Mouse (Mus musculus) hindbrain, embryonic 16.5 days (tissue): ENCODE measurements around the gene Wt1. TPM values are rescaled to one million over a fixed set of nuclear protein-coding genes. Genes with fewer than 3 reads are reported as not detected.
A peak's percentile ranks its signal among the peaks of the same experiment; 100 is the strongest.

Experiments used
- ATAC-seq: fragments of 200-750 bp; cut with Nextera tagmentation; 2 replicates; pipeline ENCODE4 v1.8.0; 2017; ENCODE audit warnings: moderate TSS enrichment, moderate library complexity
- H3K27ac ChIP-seq: fragments of 300-500 bp; sonication (generic); 2 replicates; pipeline ENCODE4 v1.5.1; 2014; ENCODE audit warnings: low read depth, mild to moderate bottlenecking, control low read depth, low read length, moderate library complexity
- H3K27me3 ChIP-seq: fragments of 300-500 bp; sonication (generic); replicated peaks from 2 replicates; pipeline ENCODE4 v1.6.1; 2014; ENCODE audit warnings: low read length; ENCODE audit not compliant: control insufficient read depth, insufficient read depth
- H3K36me3 ChIP-seq: fragments of 300-500 bp; sonication (generic); 2 replicates; pipeline ENCODE4 v1.6.1; 2014; ENCODE audit warnings: mild to moderate bottlenecking, low read length, moderate library complexity, mixed read lengths; ENCODE audit not compliant: control insufficient read depth, insufficient read depth
- H3K4me1 ChIP-seq: fragments of 300-500 bp; sonication (generic); 2 replicates; pipeline ENCODE4 v1.6.1; 2014; ENCODE audit warnings: low read depth, low read length; ENCODE audit not compliant: control insufficient read depth, insufficient read depth
- H3K4me2 ChIP-seq: fragments of 300-500 bp; sonication (generic); 2 replicates; pipeline ENCODE4 v1.6.1; 2014; ENCODE audit warnings: mild to moderate bottlenecking, low read length, control low read depth, moderate library complexity
- H3K4me3 ChIP-seq: fragments of 300-500 bp; sonication (generic); 2 replicates; pipeline ENCODE4 v1.5.1; 2014; ENCODE audit warnings: mild to moderate bottlenecking, low read length, control low read depth, moderate library complexity
- H3K9ac ChIP-seq: fragments of 300-500 bp; sonication (generic); 2 replicates; pipeline ENCODE4 v1.6.1; 2014; ENCODE audit warnings: low read depth, mild to moderate bottlenecking, control low read depth, low read length, moderate library complexity
- H3K9me3 ChIP-seq: fragments of 300-500 bp; sonication (generic); 2 replicates; pipeline ENCODE4 v1.6.1; 2014; ENCODE audit warnings: mild to moderate bottlenecking, low read length, moderate library complexity; ENCODE audit not compliant: control insufficient read depth
- WGBS: fragments of 180-500 bp; shearing (Covaris S2); extraction: QIAGEN DNeasy Blood & Tissue Kit; methylation state at CpG from one replicate; pipeline ENCODE4 v1.1.7; 2014; 5-methylcytosine and 5-hydroxymethylcytosine counted together
- polyA plus RNA-seq: library from polyadenylated mRNA; unstranded; fragments of >200 nt; fragmentation: Nextera tagmentation; extraction: Ambion mirVana; gene quantifications from 2 replicates; pipeline ENCODE4 v1.2.1, GENCODE M21; 2015

Wt1 gene
- polyA plus RNA-seq, 1 experiment from 2014 or later, result 0.75 TPM

GRCm38 (mm10) chr2:105130351-105131060, 4.2 kb downstream of the Wt1 start:
- Histone ChIP-seq H3K9ac (no peak overlapping the region), H3K27me3 (peaks cover 68% of the 10 kb centered on the region), H3K4me2 (no peak overlapping the region), H3K4me1 (peaks cover 6% of the 10 kb centered on the region; the same call in 1 of the 2 replicates), H3K27ac (no peak overlapping the region), H3K36me3 (no peaks in the 10 kb centered on the region), H3K9me3 (no peaks in the 10 kb centered on the region), H3K4me3 (no peak overlapping the region)
- 1% methylated on average over 32 of the region's 32 CpGs for WGBS
- 0 out of 2 replicates have a peak, but pooled peaks have one; percentile 1 for ATAC-seq

- 7% methylated on average over 12 of the region's 12 CpGs for WGBS
- Histone ChIP-seq H3K4me2 (no peak overlapping the region), H3K4me1 (peaks cover 6% of the 10 kb centered on the region; the same call in 1 of the 2 replicates), H3K27me3 (peaks cover 69% of the 10 kb centered on the region), H3K36me3 (no peaks in the 10 kb centered on the region), H3K4me3 (no peak overlapping the region), H3K9ac (no peak overlapping the region), H3K9me3 (no peaks in the 10 kb centered on the region), H3K27ac (no peak overlapping the region)
- no peak for ATAC-seq
Observed at GRCm38 (mm10) chr2:105131061-105131810, 4.9 kb downstream of the Wt1 start.

DNA sequence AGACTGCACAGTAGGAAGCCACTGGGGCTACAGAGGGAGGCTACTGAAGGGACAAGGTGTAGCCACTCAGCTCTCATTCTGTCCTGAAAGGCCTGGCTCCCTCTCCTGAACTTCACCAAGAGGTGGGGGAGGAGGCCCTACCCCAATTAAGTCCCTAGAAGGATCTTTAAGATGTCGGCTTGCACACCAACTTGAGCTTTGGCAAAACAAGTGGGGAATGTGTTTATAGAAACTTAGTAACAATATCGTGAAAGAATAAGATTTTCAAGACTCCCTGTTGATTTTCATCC, 5.4 kb downstream of the Wt1 start:
- Histone ChIP-seq H3K4me1 (peaks cover 4% of the 10 kb centered on the region; the same call in 1 of the 2 replicates), H3K36me3 (no peaks in the 10 kb centered on the region), H3K4me2 (no peak overlapping the region), H3K27me3 (peaks cover 71% of the 10 kb centered on the region), H3K27ac (no peak overlapping the region), H3K4me3 (no peak overlapping the region), H3K9ac (no peak overlapping the region), H3K9me3 (no peaks in the 10 kb centered on the region)
- no peak for ATAC-seq
- WGBS, result 5% methylated on average over 2 of the region's 2 CpGs

DNA sequence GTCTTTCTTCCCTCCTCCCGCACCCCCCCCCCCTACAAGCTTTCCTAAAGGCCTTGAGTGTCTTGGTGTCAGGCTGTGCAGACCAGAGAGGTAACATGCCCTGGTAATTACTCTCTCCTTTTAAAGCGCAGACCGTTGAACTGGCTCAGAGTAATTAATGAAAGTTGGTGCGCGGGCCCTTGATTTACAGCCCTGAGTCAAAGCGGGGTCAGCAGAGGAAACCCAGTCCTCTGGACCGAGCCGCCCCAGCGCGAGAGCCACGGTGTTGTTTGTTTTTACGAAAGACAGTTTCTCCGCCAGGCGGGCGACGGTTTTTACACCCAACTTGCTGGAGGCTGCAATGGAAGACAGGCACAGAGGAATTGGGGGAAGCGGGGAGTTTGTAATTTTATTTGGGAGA, 6.0 kb downstream of the Wt1 start:
- no peaks in the 10 kb centered on the region for H3K36me3 ChIP-seq

GRCm38 (mm10) chr2:105132933-105133795, 6.8 kb downstream of the Wt1 start:
- 2% methylated on average over 43 of the region's 43 CpGs for whole genome bisulfite sequencing
- no peak overlapping the region for H3K27ac ChIP-seq

More for the DNA sequence above, 6.0 kb downstream of the Wt1 start:
- no peak overlapping the region for H3K9ac ChIP-seq
- no peaks in the 10 kb centered on the region for H3K9me3 ChIP-seq
- no peak for ATAC-seq
- H3K4me3 ChIP-seq, result no peak overlapping the region
- WGBS, result under 1% methylated on average over 17 of the region's 17 CpGs
- H3K4me2 ChIP-seq, result no peak overlapping the region
- no peak overlapping the region for H3K27ac ChIP-seq
- no peaks in the 10 kb centered on the region for H3K4me1 ChIP-seq
- H3K27me3 ChIP-seq, result peaks cover 71% of the 10 kb centered on the region

DNA sequence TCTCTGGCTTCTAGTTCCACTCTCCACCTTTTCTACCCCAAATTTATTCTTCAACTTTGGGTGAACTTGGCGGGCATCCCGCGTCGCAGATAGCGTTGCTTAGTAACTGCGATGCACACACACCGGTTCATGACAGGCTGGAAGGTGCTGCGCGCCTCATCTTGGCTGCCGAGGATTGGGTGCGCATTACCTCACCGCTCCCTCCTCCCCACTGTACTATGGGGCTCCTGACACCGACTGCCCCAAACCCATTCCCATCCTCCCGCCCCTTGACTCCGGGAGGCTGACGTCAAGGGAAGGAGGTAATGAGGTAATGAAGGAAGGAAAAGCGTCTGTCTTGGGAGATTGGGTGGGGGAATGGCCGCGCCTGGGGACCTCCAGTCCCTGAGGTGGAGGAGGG, 8.0 kb downstream of the Wt1 start:
- peaks cover 74% of the 10 kb centered on the region for H3K27me3 ChIP-seq
- no peak overlapping the region for H3K4me3 ChIP-seq
- no peaks in the 10 kb centered on the region for H3K36me3 ChIP-seq
- H3K4me1 ChIP-seq, result no peaks in the 10 kb centered on the region
- under 1% methylated on average over 18 of the region's 19 CpGs for WGBS
- peak; percentile 68; the same call in 1 of the 2 replicates for ATAC-seq
- H3K9me3 ChIP-seq, result no peaks in the 10 kb centered on the region
- H3K9ac ChIP-seq, result no peak overlapping the region
- H3K27ac ChIP-seq, result no peak overlapping the region
- peak overlapping the region; percentile 16; the same call in 1 of the 2 replicates for H3K4me2 ChIP-seq

More at GRCm38 (mm10) chr2:105132933-105133795, 6.8 kb downstream of the Wt1 start:
- peaks cover 76% of the 10 kb centered on the region for H3K27me3 ChIP-seq
- H3K4me3 ChIP-seq, result no peak overlapping the region
- no peaks in the 10 kb centered on the region for H3K36me3 ChIP-seq
- H3K4me2 ChIP-seq, result no peak overlapping the region
- H3K9me3 ChIP-seq, result no peaks in the 10 kb centered on the region
- ATAC-seq, result no peak
- no peak overlapping the region for H3K9ac ChIP-seq
- H3K4me1 ChIP-seq, result no peaks in the 10 kb centered on the region

DNA sequence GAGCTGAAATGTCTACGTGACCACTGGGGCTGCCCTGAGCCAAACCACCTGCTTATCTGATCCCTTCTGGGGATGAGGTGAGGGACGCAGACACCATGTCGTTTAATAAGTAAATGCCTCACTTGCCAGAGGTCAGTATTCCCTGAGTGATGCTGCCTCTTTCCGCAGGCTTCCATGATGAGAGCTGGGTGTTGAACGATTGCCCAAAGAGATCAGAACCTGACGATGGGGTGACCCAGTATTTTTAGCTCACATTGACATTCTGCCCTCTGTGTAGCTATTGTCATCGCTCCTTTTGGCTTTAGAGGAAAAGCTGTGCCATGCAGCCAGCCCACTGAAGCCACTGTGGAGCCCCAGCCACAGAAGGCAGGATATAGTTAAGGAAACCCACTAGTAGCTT, 13.1 kb downstream of the Wt1 start:
- WGBS, result 81% methylated on average over 7 of the region's 7 CpGs
- H3K9ac ChIP-seq, result no peak overlapping the region
- ATAC-seq, result no peak

GRCm38 (mm10) chr2:105141371-105141770, 15.0 kb downstream of the Wt1 start:
- no peaks in the 10 kb centered on the region for H3K36me3 ChIP-seq
- WGBS, result 64% methylated on average over 7 of the region's 7 CpGs

More for the DNA sequence above, 13.1 kb downstream of the Wt1 start:
- H3K9me3 ChIP-seq, result no peaks in the 10 kb centered on the region
- H3K27ac ChIP-seq, result no peak overlapping the region
- peaks cover 38% of the 10 kb centered on the region for H3K27me3 ChIP-seq
- H3K4me2 ChIP-seq, result no peak overlapping the region
- no peak overlapping the region for H3K4me3 ChIP-seq
- no peaks in the 10 kb centered on the region for H3K36me3 ChIP-seq
- no peaks in the 10 kb centered on the region for H3K4me1 ChIP-seq

DNA sequence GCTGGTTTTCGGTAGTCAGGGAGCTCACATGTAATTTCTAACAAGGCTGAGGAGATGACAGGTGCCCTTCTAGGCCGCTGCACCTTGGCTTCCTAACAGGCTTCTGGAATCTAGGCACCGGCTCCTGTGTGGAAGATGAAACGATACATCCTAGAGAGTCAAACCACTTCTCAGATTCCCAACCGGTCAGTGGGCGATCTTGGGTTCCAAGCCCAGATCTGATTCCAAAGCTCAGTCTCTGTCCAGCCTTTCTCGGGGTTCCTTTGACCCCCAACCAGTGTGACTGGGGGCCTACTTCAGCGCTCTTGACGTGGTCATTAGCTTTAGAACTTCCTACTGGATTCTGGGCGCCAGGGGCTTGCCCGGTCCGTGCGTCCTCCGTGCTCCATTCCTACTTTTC, 17.4 kb downstream of the Wt1 start:
- Histone ChIP-seq H3K27ac (no peak overlapping the region), H3K9me3 (no peaks in the 10 kb centered on the region), H3K4me1 (no peaks in the 10 kb centered on the region), H3K4me3 (no peak overlapping the region), H3K27me3 (peaks cover 2% of the 10 kb centered on the region; the same call in 1 of the 2 replicates), H3K9ac (no peak overlapping the region), H3K36me3 (no peaks in the 10 kb centered on the region), H3K4me2 (no peak overlapping the region)
- WGBS, result 93% methylated on average over 14 of the region's 14 CpGs
- ATAC-seq, result no peak

More at GRCm38 (mm10) chr2:105141371-105141770, 15.0 kb downstream of the Wt1 start:
- ATAC-seq, result no peak
- H3K4me3 ChIP-seq, result no peak overlapping the region
- H3K27ac ChIP-seq, result no peak overlapping the region
- no peak overlapping the region for H3K9ac ChIP-seq
- H3K4me2 ChIP-seq, result no peak overlapping the region
- peaks cover 22% of the 10 kb centered on the region for H3K27me3 ChIP-seq
- H3K4me1 ChIP-seq, result no peaks in the 10 kb centered on the region
- no peaks in the 10 kb centered on the region for H3K9me3 ChIP-seq
